Mouse (Mus musculus): ENCODE measurements around the gene Gpx1. TPM values are rescaled to one million over a fixed set of nuclear protein-coding genes. Genes with fewer than 3 reads are reported as not detected.

Gene Gpx1
- polyA plus RNA-seq, 1 experiment from 2014 or later: 460 TPM

DNA sequence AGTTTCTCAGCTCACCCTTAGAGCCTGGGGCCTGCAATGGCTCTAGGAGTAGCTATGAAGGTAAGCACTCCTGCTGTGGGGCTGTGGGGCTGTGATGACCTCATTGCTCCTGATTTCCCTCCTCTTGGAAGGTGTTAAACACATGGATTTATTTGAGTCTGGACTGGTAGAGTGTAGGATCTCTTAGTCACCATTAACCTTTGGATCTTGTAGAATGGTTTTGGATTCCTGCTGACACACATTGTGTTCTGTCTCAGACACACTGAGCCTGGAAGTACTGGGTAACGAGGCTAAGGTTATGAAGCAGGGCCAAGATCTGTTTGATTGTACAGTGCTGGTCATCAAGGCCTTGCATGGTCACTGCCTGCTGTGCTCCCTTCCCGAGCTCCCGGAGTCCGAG is 40.6 kb downstream of the Gpx1 start:
- 86% methylated on average over 4 of the region's 4 CpGs for WGBS
- Histone ChIP-seq H3K27me3 (replicated peaks) (no peaks in the 10 kb centered on the region), H3K27ac (replicated peaks) (no peak overlapping the region), H3K9ac (replicated peaks) (no peak overlapping the region), H3K4me2 (no peak overlapping the region), H3K9me3 (replicated peaks) (no peaks in the 10 kb centered on the region), H3K36me3 (peaks cover 86% of the 10 kb centered on the region), H3K4me1 (no peaks in the 10 kb centered on the region), H3K4me3 (replicated peaks) (no peak overlapping the region)
- no peak for ATAC-seq (ENCODE audit: low FRiP score)

DNA sequence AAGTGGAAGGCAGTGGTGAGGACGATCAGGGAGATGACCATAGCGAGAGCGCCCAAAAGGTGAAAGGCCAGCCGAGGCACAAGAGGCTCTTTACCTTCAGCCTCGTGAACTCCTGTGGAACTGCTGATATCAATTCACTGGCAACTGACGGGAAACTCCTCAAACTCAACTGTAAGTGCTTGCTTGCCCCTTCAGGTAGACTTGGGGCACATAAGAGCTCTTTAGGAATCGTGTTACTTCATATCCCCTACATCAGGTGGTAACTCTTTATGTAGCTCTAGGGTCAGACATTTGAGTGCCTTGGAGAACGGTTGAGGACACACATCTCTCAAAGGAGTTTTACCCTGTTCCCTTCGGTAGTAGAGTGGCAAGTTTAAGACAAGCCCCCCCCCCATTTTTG is 42.7 kb downstream of the Gpx1 start:
- H3K27me3 ChIP-seq (replicated peaks): no peaks in the 10 kb centered on the region
- no peak for ATAC-seq (ENCODE audit: low FRiP score)
- WGBS: 95% methylated on average over 9 of the region's 9 CpGs

DNA sequence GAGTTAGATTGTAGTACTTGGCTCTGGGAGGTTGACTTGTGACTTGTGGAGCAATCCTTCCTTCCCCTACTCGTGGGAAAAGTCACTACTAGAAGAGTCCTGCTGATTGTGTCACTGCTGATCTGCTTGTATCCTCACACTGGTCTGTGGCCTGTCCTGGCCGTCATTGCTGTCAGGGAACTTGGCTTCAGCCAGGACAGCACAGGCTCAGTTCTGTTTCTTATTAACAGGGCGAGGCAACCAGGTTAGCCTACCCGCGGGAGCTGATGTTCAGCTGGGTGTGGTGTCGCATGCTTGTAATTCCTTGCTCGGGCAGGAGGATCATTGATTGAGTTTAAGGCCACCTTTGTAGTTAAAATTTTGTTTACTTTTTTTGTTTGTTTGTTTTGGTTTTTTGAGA is 46.3 kb downstream of the Gpx1 start:
- no peaks in the 10 kb centered on the region for H3K4me1 ChIP-seq
- peaks cover 88% of the 10 kb centered on the region for H3K36me3 ChIP-seq
- H3K9me3 ChIP-seq (replicated peaks): no peaks in the 10 kb centered on the region
- no peak overlapping the region for H3K4me2 ChIP-seq
- no peak for ATAC-seq (ENCODE audit: low FRiP score)
- H3K4me3 ChIP-seq (replicated peaks): no peak overlapping the region
- H3K9ac ChIP-seq (replicated peaks): no peak overlapping the region
- no peaks in the 10 kb centered on the region for H3K27me3 ChIP-seq (replicated peaks)
- 92% methylated on average over 7 of the region's 7 CpGs for WGBS
- no peak overlapping the region for H3K27ac ChIP-seq (replicated peaks)

More for the DNA sequence above, 42.7 kb downstream of the Gpx1 start:
- Histone ChIP-seq H3K4me2 (no peak overlapping the region), H3K36me3 (peaks cover 85% of the 10 kb centered on the region), H3K9ac (replicated peaks) (no peak overlapping the region), H3K27ac (replicated peaks) (no peak overlapping the region), H3K4me1 (no peaks in the 10 kb centered on the region), H3K9me3 (replicated peaks) (no peaks in the 10 kb centered on the region), H3K4me3 (replicated peaks) (no peak overlapping the region)

DNA sequence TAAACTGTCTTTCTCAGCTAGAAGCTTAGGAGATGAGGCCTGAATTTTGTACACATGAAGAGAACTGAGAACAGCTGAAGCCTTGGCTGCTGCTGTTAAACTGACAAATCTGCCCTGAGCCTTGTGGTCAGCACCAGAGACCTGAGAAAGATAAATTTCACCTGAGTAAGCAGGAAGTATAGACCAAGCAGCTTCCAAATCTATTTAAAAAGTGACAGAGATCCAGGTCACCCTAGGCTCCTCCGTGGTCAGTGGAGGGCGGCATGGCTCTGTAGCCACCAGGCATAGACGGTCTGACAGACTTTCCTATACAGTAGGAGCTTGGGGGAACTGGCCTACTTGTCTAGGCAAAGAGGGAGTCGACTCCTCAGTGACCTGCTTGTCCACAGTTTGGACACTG is 48.1 kb downstream of the Gpx1 start:
- no peak for ATAC-seq (ENCODE audit: low FRiP score)
- Histone ChIP-seq H3K27ac (replicated peaks) (no peak overlapping the region), H3K36me3 (peaks cover 90% of the 10 kb centered on the region)

DNA sequence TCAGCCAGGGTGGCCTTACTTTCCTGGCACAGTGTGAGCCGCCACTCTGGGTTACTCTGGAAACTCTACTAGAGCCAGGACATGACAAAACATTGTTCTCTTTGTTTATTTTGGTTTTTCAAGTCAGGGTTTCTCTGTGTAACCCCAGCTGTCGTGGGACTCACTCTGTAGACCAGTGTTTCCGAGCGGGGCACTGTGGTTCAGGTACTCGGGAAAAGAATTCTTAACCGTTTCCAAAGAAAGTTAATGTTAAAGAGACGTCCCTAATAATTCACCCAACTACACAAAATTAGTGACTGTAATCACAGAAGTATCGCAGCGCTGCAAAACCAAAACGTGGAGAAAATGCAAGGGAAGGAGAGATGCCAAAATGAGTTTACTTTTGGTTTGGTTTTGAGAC is 49.9 kb downstream of the Gpx1 start:
- Histone ChIP-seq H3K9ac (replicated peaks) (no peak overlapping the region), H3K4me1 (no peaks in the 10 kb centered on the region), H3K36me3 (peaks cover 90% of the 10 kb centered on the region), H3K9me3 (replicated peaks) (no peaks in the 10 kb centered on the region), H3K27ac (replicated peaks) (no peak overlapping the region), H3K27me3 (replicated peaks) (no peaks in the 10 kb centered on the region), H3K4me2 (no peak overlapping the region), H3K4me3 (replicated peaks) (no peak overlapping the region)
- ATAC-seq (ENCODE audit: low FRiP score): no peak
- 84% methylated on average over 10 of the region's 10 CpGs for WGBS

More for the DNA sequence above, 48.1 kb downstream of the Gpx1 start:
- no peak overlapping the region for H3K4me3 ChIP-seq (replicated peaks)
- no peak overlapping the region for H3K4me2 ChIP-seq
- H3K9ac ChIP-seq (replicated peaks): no peak overlapping the region
- H3K4me1 ChIP-seq: no peaks in the 10 kb centered on the region
- WGBS: 88% methylated on average over 4 of the region's 4 CpGs
- no peaks in the 10 kb centered on the region for H3K9me3 ChIP-seq (replicated peaks)
- no peaks in the 10 kb centered on the region for H3K27me3 ChIP-seq (replicated peaks)

DNA sequence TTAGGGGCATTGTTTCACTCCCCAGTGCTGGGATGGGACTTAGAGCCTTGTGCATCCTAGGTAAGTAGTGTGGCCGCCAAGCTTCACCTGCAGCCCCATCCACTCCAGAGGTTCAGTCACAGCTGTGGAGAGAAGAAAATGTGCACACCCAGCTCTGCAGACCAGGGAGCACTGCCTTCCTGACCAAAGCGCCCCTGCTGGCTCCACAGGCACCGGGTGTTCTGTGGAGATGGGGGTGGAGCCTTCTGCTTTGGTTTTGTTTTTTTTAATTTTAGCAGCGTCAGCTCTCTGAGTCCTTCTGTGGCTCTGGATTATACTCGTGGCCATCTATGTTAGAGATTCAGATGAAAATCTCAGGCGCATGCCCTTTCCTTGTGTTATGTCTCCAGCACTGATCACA is 50.5 kb downstream of the Gpx1 start:
- no peaks in the 10 kb centered on the region for H3K9me3 ChIP-seq (replicated peaks)
- H3K36me3 ChIP-seq: peaks cover 84% of the 10 kb centered on the region
- H3K9ac ChIP-seq (replicated peaks): no peak overlapping the region
- no peak for ATAC-seq (ENCODE audit: low FRiP score)
- 86% methylated on average over 6 of the region's 6 CpGs for WGBS
- no peak overlapping the region for H3K27ac ChIP-seq (replicated peaks)
- no peaks in the 10 kb centered on the region for H3K27me3 ChIP-seq (replicated peaks)
- no peak overlapping the region for H3K4me2 ChIP-seq
- no peak overlapping the region for H3K4me3 ChIP-seq (replicated peaks)
- H3K4me1 ChIP-seq: no peaks in the 10 kb centered on the region

Other genes with a start within 250 kb of the Gpx1 start
- gene Apeh, start 244.3 kb upstream of the Gpx1 start, polyA plus RNA-seq (2015; fragmentation: Nextera tagmentation; extraction: Ambion mirVana): 52.3 and 53.5 TPM in 2 replicates
- 8.8 and 9.7 TPM in 2 replicates for gene Bsn, start 148.5 kb upstream of the Gpx1 start, polyA plus RNA-seq (2015; fragmentation: Nextera tagmentation; extraction: Ambion mirVana)
- gene Dag1, start 74.9 kb upstream of the Gpx1 start, polyA plus RNA-seq (2015; fragmentation: Nextera tagmentation; extraction: Ambion mirVana): 64.0 and 70.4 TPM in 2 replicates
- gene Nicn1, start 48.5 kb upstream of the Gpx1 start, polyA plus RNA-seq (2015; fragmentation: Nextera tagmentation; extraction: Ambion mirVana): 117 and 136 TPM in 2 replicates
- gene Amt, start 42.0 kb upstream of the Gpx1 start, polyA plus RNA-seq (2015; fragmentation: Nextera tagmentation; extraction: Ambion mirVana): 24.2 and 30.5 TPM in 2 replicates
- gene Rhoa, start 32.8 kb upstream of the Gpx1 start, polyA plus RNA-seq (2015; fragmentation: Nextera tagmentation; extraction: Ambion mirVana): 261 and 304 TPM in 2 replicates
- gene Tcta, start 32.7 kb upstream of the Gpx1 start, polyA plus RNA-seq (2015; fragmentation: Nextera tagmentation; extraction: Ambion mirVana): 49.2 and 52.0 TPM in 2 replicates
- gene Usp4, start 8.9 kb downstream of the Gpx1 start, polyA plus RNA-seq (2015; fragmentation: Nextera tagmentation; extraction: Ambion mirVana): 110 and 111 TPM in 2 replicates
- 1.1 and 1.3 TPM in 2 replicates for gene 1700102P08Rik, start 53.9 kb downstream of the Gpx1 start, polyA plus RNA-seq (2015; fragmentation: Nextera tagmentation; extraction: Ambion mirVana)
- gene Ccdc36, start 89.6 kb downstream of the Gpx1 start, polyA plus RNA-seq (2015; fragmentation: Nextera tagmentation; extraction: Ambion mirVana): 1.3 and 1.7 TPM in 2 replicates
- gene BC048562, start 97.6 kb downstream of the Gpx1 start, polyA plus RNA-seq (2015; fragmentation: Nextera tagmentation; extraction: Ambion mirVana): not detected in 2 replicates
- 53.7 and 64.4 TPM in 2 replicates for gene Ccdc71, start 121.6 kb downstream of the Gpx1 start, polyA plus RNA-seq (2015; fragmentation: Nextera tagmentation; extraction: Ambion mirVana)
- 58.4 and 59.8 TPM in 2 replicates for gene Klhdc8b, start 122.7 kb downstream of the Gpx1 start, polyA plus RNA-seq (2015; fragmentation: Nextera tagmentation; extraction: Ambion mirVana)
- 17.5 and 18.8 TPM in 2 replicates for gene Lamb2, start 140.8 kb downstream of the Gpx1 start, polyA plus RNA-seq (2015; fragmentation: Nextera tagmentation; extraction: Ambion mirVana)
- gene Usp19, start 151.7 kb downstream of the Gpx1 start, polyA plus RNA-seq (2015; fragmentation: Nextera tagmentation; extraction: Ambion mirVana): 66.1 and 68.0 TPM in 2 replicates
- gene Qars, start 168.8 kb downstream of the Gpx1 start, polyA plus RNA-seq (2015; fragmentation: Nextera tagmentation; extraction: Ambion mirVana): 58.1 and 78.1 TPM in 2 replicates
- 111 and 114 TPM in 2 replicates for gene Qrich1, start 177.9 kb downstream of the Gpx1 start, polyA plus RNA-seq (2015; fragmentation: Nextera tagmentation; extraction: Ambion mirVana)
- gene Impdh2, start 221.4 kb downstream of the Gpx1 start, polyA plus RNA-seq (2015; fragmentation: Nextera tagmentation; extraction: Ambion mirVana): 105 and 130 TPM in 2 replicates
- 75.0 and 78.2 TPM in 2 replicates for gene Ndufaf3, start 228.5 kb downstream of the Gpx1 start, polyA plus RNA-seq (2015; fragmentation: Nextera tagmentation; extraction: Ambion mirVana)
- 279 and 285 TPM in 2 replicates for gene Dalrd3, start 231.0 kb downstream of the Gpx1 start, polyA plus RNA-seq (2015; fragmentation: Nextera tagmentation; extraction: Ambion mirVana)
- 247 and 279 TPM in 2 replicates for gene Wdr6, start 239.8 kb downstream of the Gpx1 start, polyA plus RNA-seq (2015; fragmentation: Nextera tagmentation; extraction: Ambion mirVana)

Measured in neural tube, embryonic 15.5 days (tissue).